In genomic region chr1:65407441-65407840, GRCm38 (mm10) we compare ENCODE assay signal across 22 mouse cellular contexts.
DNase-seq lines count a peak whose midpoint lies in the region; ATAC-seq and TF ChIP-seq lines count a peak whose summit lies in the region.
"Had no signal": no experiment of that assay in that cellular context is flagged by ENCODE, and none has a peak within 500 bp of the region (broad histone marks: within the 10 kb centered on the region; RNA-seq: fewer than 3 reads in every experiment).

No protein-coding gene starts in this region.

- H3K36me3 ChIP-seq in kidney, adult 2 months (ENCODE audit: control insufficient read depth, insufficient read depth, low read length): no peaks in the 10 kb centered on the region
- no peaks in the 10 kb centered on the region for H3K36me3 ChIP-seq in liver, adult 2 months (ENCODE audit: control insufficient read depth, insufficient read depth, low read length)
- no peaks in the 10 kb centered on the region for H3K36me3 ChIP-seq in liver, embryonic 11.5 days (ENCODE audit: control insufficient read depth, insufficient read depth, low read length)
- H3K36me3 ChIP-seq: embryonic facial prominence, embryonic 15.5 days; forebrain, embryonic 15.5 days; heart, embryonic 13.5 days; hindbrain, embryonic 15.5 days had no signal

- ATAC-seq in liver, embryonic 11.5 days (replicated peaks; ENCODE audit: low FRiP score): no peak
- no peak for ATAC-seq in erythroblast, adult 5-6 weeks (replicated peaks; ENCODE audit: low FRiP score, poor library complexity, severe bottlenecking)
- ATAC-seq: activated CD4-positive, CD25-positive, alpha-beta regulatory T cell, adult 4 months; forebrain, embryonic 15.5 days had no signal

- no peaks in the 10 kb centered on the region for H3K27me3 ChIP-seq in kidney, adult 2 months (replicated peaks; ENCODE audit: control insufficient read depth, insufficient read depth, low read length)
- no peaks in the 10 kb centered on the region for H3K27me3 ChIP-seq in liver, adult 2 months (ENCODE audit: control insufficient read depth, insufficient read depth, low read length)
- no peaks in the 10 kb centered on the region for H3K27me3 ChIP-seq in liver, embryonic 11.5 days (replicated peaks; ENCODE audit: control insufficient read depth, insufficient read depth, low read length)
- H3K27me3 ChIP-seq: CH12.LX; embryonic facial prominence, embryonic 15.5 days; forebrain, embryonic 15.5 days; heart, embryonic 13.5 days; hindbrain, embryonic 15.5 days had no signal

- peak; percentile 71 for DNase-seq in kidney, adult 2 months
- no peak for DNase-seq in kidney, postnatal 14 days
- peak; percentile 65 for DNase-seq in liver, adult 2 months (ENCODE audit: extremely low read depth, low read depth, low spot score)
- no peak for DNase-seq in liver, embryonic 11.5 days (ENCODE audit: low spot score)
- DNase-seq in 3T3-L1 (ENCODE audit: low read depth, low spot score): peak; percentile 39
- DNase-seq in NIH3T3 (ENCODE audit: low read depth): peak; percentile 25
- DNase-seq in cerebellum, adult 18-20 months: no peak
- DNase-seq: adrenal gland, adult 2 months; adrenal gland, postnatal 25 days; cerebellum, adult 8-10 months; cerebellum, postnatal 14 days; embryo, embryonic 11 days; gastrocnemius, postnatal 36 days; heart, adult 11 months; heart, postnatal 36 days had no signal

- no peaks in the 10 kb centered on the region for H3K4me1 ChIP-seq in kidney, adult 2 months (ENCODE audit: control insufficient read depth, insufficient read depth, low read length)
- peaks cover 4% of the 10 kb centered on the region; the same call in 1 of the 2 replicates for H3K4me1 ChIP-seq in liver, adult 2 months (ENCODE audit: control insufficient read depth, insufficient read depth, low read length)
- H3K4me1 ChIP-seq in liver, embryonic 11.5 days (replicated peaks; ENCODE audit: control insufficient read depth, insufficient read depth, low read length): no peaks in the 10 kb centered on the region
- H3K4me1 ChIP-seq: embryonic facial prominence, embryonic 15.5 days; forebrain, embryonic 15.5 days; heart, embryonic 13.5 days; hindbrain, embryonic 15.5 days had no signal

- H3K9ac ChIP-seq in liver, adult 2 months (ENCODE audit: low read depth, low read length): no peak overlapping the region
- H3K9ac ChIP-seq in liver, embryonic 11.5 days (ENCODE audit: low read depth, low read length): no peak overlapping the region
- H3K9ac ChIP-seq: embryonic facial prominence, embryonic 15.5 days; forebrain, embryonic 15.5 days; heart, embryonic 13.5 days; hindbrain, embryonic 15.5 days had no signal

- WGBS in kidney, adult 2 months: 42% methylated on average over 5 of the region's 5 CpGs
- 19% methylated on average over 5 of the region's 5 CpGs for WGBS in liver, adult 2 months
- 81% methylated on average over 5 of the region's 5 CpGs for WGBS in liver, embryonic 11.5 days

- H3K4me3 ChIP-seq in kidney, adult 2 months (ENCODE audit: insufficient read depth, low read depth, low read length): no peak overlapping the region
- no peak overlapping the region for H3K4me3 ChIP-seq in liver, adult 2 months (ENCODE audit: insufficient read depth, low read depth, low read length)
- H3K4me3 ChIP-seq in liver, embryonic 11.5 days (ENCODE audit: low read depth, low read length): no peak overlapping the region
- H3K4me3 ChIP-seq: embryonic facial prominence, embryonic 15.5 days; forebrain, embryonic 15.5 days; heart, embryonic 13.5 days; hindbrain, embryonic 15.5 days had no signal

- no peak overlapping the region for H3K4me2 ChIP-seq in liver, embryonic 11.5 days
- H3K4me2 ChIP-seq: embryonic facial prominence, embryonic 15.5 days; forebrain, embryonic 15.5 days; heart, embryonic 13.5 days; hindbrain, embryonic 15.5 days had no signal

- TF ChIP-seq CTCF in kidney, adult 2 months (conservative IDR thresholded peaks at IDR 0.05; ENCODE audit: insufficient read depth, insufficient read length, low read depth, low read length): no peak
- no peak for TF ChIP-seq CTCF in liver, adult 2 months (IDR thresholded peaks at IDR 0.05; ENCODE audit: low read depth, low read length)

- H3K79me2 ChIP-seq in liver, adult 2 months (ENCODE audit: control insufficient read depth, insufficient read depth, low read length): no peaks in the 10 kb centered on the region

- H3K9me3 ChIP-seq in liver, embryonic 11.5 days (ENCODE audit: control insufficient read depth, low read length): no peaks in the 10 kb centered on the region
- H3K9me3 ChIP-seq: embryonic facial prominence, embryonic 15.5 days; forebrain, embryonic 15.5 days; heart, embryonic 13.5 days; hindbrain, embryonic 15.5 days had no signal

- no peak for TF ChIP-seq POLR2A in kidney, adult 2 months (IDR thresholded peaks at IDR 0.05; ENCODE audit: low read depth, low read length)
- TF ChIP-seq POLR2A in liver, adult 2 months (IDR thresholded peaks at IDR 0.05; ENCODE audit: extremely low read depth, insufficient read depth, low read length): no peak

- H3K27ac ChIP-seq in kidney, adult 2 months (ENCODE audit: insufficient read depth, low read depth, low read length): no peak overlapping the region
- no peak overlapping the region for H3K27ac ChIP-seq in liver, adult 2 months (replicated peaks; ENCODE audit: insufficient read depth, low read depth, low read length)
- no peak overlapping the region for H3K27ac ChIP-seq in liver, embryonic 11.5 days (ENCODE audit: low read depth, low read length)
- H3K27ac ChIP-seq: embryonic facial prominence, embryonic 15.5 days; forebrain, embryonic 15.5 days; heart, embryonic 13.5 days; hindbrain, embryonic 15.5 days had no signal

Comparison
In these comparisons a context has a peak if more than half of its experiments do, and no peak if none do; other contexts are left out.
1. DNase-seq: peak in kidney, adult 2 months (single experiment), liver, adult 2 months (single experiment), 3T3-L1 (single experiment) and NIH3T3 (single experiment); none in kidney, postnatal 14 days (single experiment), liver, embryonic 11.5 days (single experiment) and cerebellum, adult 18-20 months (0 of 2).